Mouse (Mus musculus): ENCODE measurements around the gene Lpxn. TPM values are rescaled to one million over a fixed set of nuclear protein-coding genes. Genes with fewer than 3 reads are reported as not detected.

Gene Lpxn
- polyA plus RNA-seq (2015; fragmentation: Nextera tagmentation; extraction: Ambion mirVana): 0.63 and 0.85 TPM in 2 replicates

GRCm38 (mm10) chr19:12795511-12796327 lies at the start of gene Lpxn, which contains the start of gene Zfp91:
Gene Lpxn (plus strand): TSS chr19:12796193.
Gene Zfp91 (minus strand): TSS chr19:12796126.
- peak; percentile 97 for ATAC-seq

GRCm38 (mm10) chr19:12756286-12756685 lies 39.7 kb upstream of the Lpxn start:
- no peaks in the 10 kb centered on the region for H3K4me1 ChIP-seq (ENCODE audit: control insufficient read depth, insufficient read depth, low read length)
- WGBS: 84% methylated on average over 3 of the region's 3 CpGs
- no peak overlapping the region for H3K27ac ChIP-seq (ENCODE audit: low read length)
- no peaks in the 10 kb centered on the region for H3K27me3 ChIP-seq (ENCODE audit: control insufficient read depth, insufficient read depth, low read depth, low read length)
- no peak for ATAC-seq
- H3K36me3 ChIP-seq (ENCODE audit: control insufficient read depth, insufficient read depth, low read length): no peaks in the 10 kb centered on the region
- H3K4me2 ChIP-seq (ENCODE audit: low read length): no peak overlapping the region
- no peaks in the 10 kb centered on the region for H3K9me3 ChIP-seq (replicated peaks; ENCODE audit: control insufficient read depth, low read length, poor library complexity, severe bottlenecking)
- H3K9ac ChIP-seq (ENCODE audit: low read depth, low read length): no peak overlapping the region
- H3K4me3 ChIP-seq (ENCODE audit: low read depth, low read length): no peak overlapping the region

More at GRCm38 (mm10) chr19:12795511-12796327, at the start of gene Lpxn, which contains the start of gene Zfp91:
- WGBS: under 1% methylated on average over 55 of the region's 76 CpGs
- Histone ChIP-seq H3K36me3 (ENCODE audit: control insufficient read depth, insufficient read depth, low read length) (no peaks in the 10 kb centered on the region), H3K4me3 (ENCODE audit: low read depth, low read length) (peak within 1 kb of the TSS; percentile 95), H3K4me2 (ENCODE audit: low read length) (peak within 1 kb of the TSS; percentile 74), H3K9me3 (replicated peaks; ENCODE audit: control insufficient read depth, low read length, poor library complexity, severe bottlenecking) (no peaks in the 10 kb centered on the region), H3K9ac (ENCODE audit: low read depth, low read length) (peak within 1 kb of the TSS; percentile 97), H3K27me3 (ENCODE audit: control insufficient read depth, insufficient read depth, low read depth, low read length) (no peaks in the 10 kb centered on the region), H3K4me1 (ENCODE audit: control insufficient read depth, insufficient read depth, low read length) (peaks cover 15% of the 10 kb centered on the region), H3K27ac (ENCODE audit: low read length) (peak within 1 kb of the TSS; percentile 98)

GRCm38 (mm10) chr19:12758936-12759478 lies 37.0 kb upstream of the Lpxn start:
- no peak overlapping the region for H3K4me2 ChIP-seq (ENCODE audit: low read length)
- ATAC-seq: no peak
- H3K36me3 ChIP-seq (ENCODE audit: control insufficient read depth, insufficient read depth, low read length): peaks cover 7% of the 10 kb centered on the region
- H3K4me1 ChIP-seq (ENCODE audit: control insufficient read depth, insufficient read depth, low read length): no peaks in the 10 kb centered on the region
- WGBS: 100% methylated on average over 1 of the region's 1 CpGs
- no peak overlapping the region for H3K9ac ChIP-seq (ENCODE audit: low read depth, low read length)
- no peak overlapping the region for H3K4me3 ChIP-seq (ENCODE audit: low read depth, low read length)
- H3K27me3 ChIP-seq (ENCODE audit: control insufficient read depth, insufficient read depth, low read depth, low read length): no peaks in the 10 kb centered on the region
- no peaks in the 10 kb centered on the region for H3K9me3 ChIP-seq (replicated peaks; ENCODE audit: control insufficient read depth, low read length, poor library complexity, severe bottlenecking)
- H3K27ac ChIP-seq (ENCODE audit: low read length): no peak overlapping the region

- H3K4me1 ChIP-seq (ENCODE audit: control insufficient read depth, insufficient read depth, low read length): no peaks in the 10 kb centered on the region
- peak; percentile 65; the same call in 1 of the 2 replicates for ATAC-seq
These were observed 36.3 kb upstream of the Lpxn start for GRCm38 (mm10) chr19:12759656-12760055.

GRCm38 (mm10) chr19:12762212-12763130 lies 33.5 kb upstream of the Lpxn start:
- peaks cover 8% of the 10 kb centered on the region for H3K36me3 ChIP-seq (ENCODE audit: control insufficient read depth, insufficient read depth, low read length)
- no peak overlapping the region for H3K4me3 ChIP-seq (ENCODE audit: low read depth, low read length)
- WGBS: 54% methylated on average over 2 of the region's 2 CpGs
- ATAC-seq: no peak
- no peaks in the 10 kb centered on the region for H3K9me3 ChIP-seq (replicated peaks; ENCODE audit: control insufficient read depth, low read length, poor library complexity, severe bottlenecking)
- H3K9ac ChIP-seq (ENCODE audit: low read depth, low read length): no peak overlapping the region
- H3K4me2 ChIP-seq (ENCODE audit: low read length): no peak overlapping the region
- no peak overlapping the region for H3K27ac ChIP-seq (ENCODE audit: low read length)
- no peaks in the 10 kb centered on the region for H3K27me3 ChIP-seq (ENCODE audit: control insufficient read depth, insufficient read depth, low read depth, low read length)
- H3K4me1 ChIP-seq (ENCODE audit: control insufficient read depth, insufficient read depth, low read length): no peaks in the 10 kb centered on the region

More at GRCm38 (mm10) chr19:12759656-12760055, 36.3 kb upstream of the Lpxn start:
- H3K4me2 ChIP-seq (ENCODE audit: low read length): no peak overlapping the region
- no peak overlapping the region for H3K4me3 ChIP-seq (ENCODE audit: low read depth, low read length)
- H3K9ac ChIP-seq (ENCODE audit: low read depth, low read length): no peak overlapping the region
- H3K9me3 ChIP-seq (replicated peaks; ENCODE audit: control insufficient read depth, low read length, poor library complexity, severe bottlenecking): no peaks in the 10 kb centered on the region
- H3K27me3 ChIP-seq (ENCODE audit: control insufficient read depth, insufficient read depth, low read depth, low read length): no peaks in the 10 kb centered on the region
- WGBS: 40% methylated on average over 2 of the region's 2 CpGs
- peak overlapping the region; percentile 42; the same call in 1 of the 2 replicates for H3K27ac ChIP-seq (ENCODE audit: low read length)
- H3K36me3 ChIP-seq (ENCODE audit: control insufficient read depth, insufficient read depth, low read length): peaks cover 8% of the 10 kb centered on the region

GRCm38 (mm10) chr19:12765308-12765707 lies 30.7 kb upstream of the Lpxn start, which contains the start of gene Cntf:
Gene Cntf (minus strand): TSS chr19:12765632.
- H3K9ac ChIP-seq (ENCODE audit: low read depth, low read length): no peak within 1 kb of the TSS
- no peak for ATAC-seq
- peaks cover 19% of the 10 kb centered on the region for H3K36me3 ChIP-seq (ENCODE audit: control insufficient read depth, insufficient read depth, low read length)
- no peaks in the 10 kb centered on the region for H3K27me3 ChIP-seq (ENCODE audit: control insufficient read depth, insufficient read depth, low read depth, low read length)
- no peak within 1 kb of the TSS for H3K4me3 ChIP-seq (ENCODE audit: low read depth, low read length)
- H3K4me2 ChIP-seq (ENCODE audit: low read length): no peak within 1 kb of the TSS
- H3K9me3 ChIP-seq (replicated peaks; ENCODE audit: control insufficient read depth, low read length, poor library complexity, severe bottlenecking): no peaks in the 10 kb centered on the region
- WGBS: 58% methylated on average over 7 of the region's 7 CpGs
- no peaks in the 10 kb centered on the region for H3K4me1 ChIP-seq (ENCODE audit: control insufficient read depth, insufficient read depth, low read length)
- no peak within 1 kb of the TSS for H3K27ac ChIP-seq (ENCODE audit: low read length)

GRCm38 (mm10) chr19:12770888-12771287 lies 25.1 kb upstream of the Lpxn start:
- Histone ChIP-seq H3K4me2 (ENCODE audit: low read length) (no peak overlapping the region), H3K27me3 (ENCODE audit: control insufficient read depth, insufficient read depth, low read depth, low read length) (no peaks in the 10 kb centered on the region), H3K4me3 (ENCODE audit: low read depth, low read length) (no peak overlapping the region), H3K4me1 (ENCODE audit: control insufficient read depth, insufficient read depth, low read length) (no peaks in the 10 kb centered on the region), H3K9me3 (replicated peaks; ENCODE audit: control insufficient read depth, low read length, poor library complexity, severe bottlenecking) (no peaks in the 10 kb centered on the region), H3K9ac (ENCODE audit: low read depth, low read length) (no peak overlapping the region), H3K27ac (ENCODE audit: low read length) (no peak overlapping the region), H3K36me3 (ENCODE audit: control insufficient read depth, insufficient read depth, low read length) (peaks cover 14% of the 10 kb centered on the region; the same call in 1 of the 2 replicates)
- 85% methylated on average over 5 of the region's 5 CpGs for WGBS
- no peak for ATAC-seq

GRCm38 (mm10) chr19:12780437-12780836 lies 15.6 kb upstream of the Lpxn start:
- no peaks in the 10 kb centered on the region for H3K9me3 ChIP-seq (replicated peaks; ENCODE audit: control insufficient read depth, low read length, poor library complexity, severe bottlenecking)
- no peak overlapping the region for H3K4me2 ChIP-seq (ENCODE audit: low read length)
- no peaks in the 10 kb centered on the region for H3K4me1 ChIP-seq (ENCODE audit: control insufficient read depth, insufficient read depth, low read length)
- peaks cover 12% of the 10 kb centered on the region for H3K36me3 ChIP-seq (ENCODE audit: control insufficient read depth, insufficient read depth, low read length)
- ATAC-seq: no peak
- no peak overlapping the region for H3K4me3 ChIP-seq (ENCODE audit: low read depth, low read length)
- H3K27me3 ChIP-seq (ENCODE audit: control insufficient read depth, insufficient read depth, low read depth, low read length): no peaks in the 10 kb centered on the region
- no peak overlapping the region for H3K27ac ChIP-seq (ENCODE audit: low read length)
- H3K9ac ChIP-seq (ENCODE audit: low read depth, low read length): no peak overlapping the region
